Mouse (Mus musculus) adipocyte (in vitro differentiated cells): ENCODE results near the gene Nek7.

Source experiments
- DNase-seq: peaks from one replicate; pipeline ENCODE4 v3.0.0-alpha.2; 2016; ENCODE audit warnings: low spot score

Nek7 gene

GRCm38 (mm10) chr1:138608336-138608735 is 11.6 kb downstream of the Nek7 start:
- no peak for DNase-seq

GRCm38 (mm10) chr1:138607862-138608261 is 12.1 kb downstream of the Nek7 start:
- no peak for DNase-seq

GRCm38 (mm10) chr1:138606771-138607170 is 13.2 kb downstream of the Nek7 start:
- peak; percentile 80 for DNase-seq

GRCm38 (mm10) chr1:138604736-138605135 is 15.2 kb downstream of the Nek7 start:
- no peak for DNase-seq

GRCm38 (mm10) chr1:138603974-138604373 is 16.0 kb downstream of the Nek7 start:
- no peak for DNase-seq

GRCm38 (mm10) chr1:138598087-138598486 is 21.9 kb downstream of the Nek7 start:
- DNase-seq = no peak

- DNase-seq = no peak
Measured at GRCm38 (mm10) chr1:138596127-138596706, 23.7 kb downstream of the Nek7 start.

GRCm38 (mm10) chr1:138594910-138595309 is 25.0 kb downstream of the Nek7 start:
- DNase-seq = no peak

- DNase-seq = no peak
Measured at GRCm38 (mm10) chr1:138593922-138594321, 26.0 kb downstream of the Nek7 start.

- no peak for DNase-seq
Measured at GRCm38 (mm10) chr1:138592466-138592865, 27.5 kb downstream of the Nek7 start.

GRCm38 (mm10) chr1:138590451-138591022 is 29.4 kb downstream of the Nek7 start:
- no peak for DNase-seq

GRCm38 (mm10) chr1:138589126-138589525 is 30.8 kb downstream of the Nek7 start:
- DNase-seq = no peak

GRCm38 (mm10) chr1:138587812-138588211 is 32.1 kb downstream of the Nek7 start:
- no peak for DNase-seq

GRCm38 (mm10) chr1:138586891-138587290 is 33.0 kb downstream of the Nek7 start:
- no peak for DNase-seq

- no peak for DNase-seq
Measured at GRCm38 (mm10) chr1:138584423-138585013, 35.4 kb downstream of the Nek7 start.

- DNase-seq = no peak
Measured at GRCm38 (mm10) chr1:138582225-138582624, 37.7 kb downstream of the Nek7 start.

- DNase-seq = no peak
Measured at GRCm38 (mm10) chr1:138579822-138580492, 40.0 kb downstream of the Nek7 start.

GRCm38 (mm10) chr1:138579207-138579606 is 40.7 kb downstream of the Nek7 start:
- DNase-seq = no peak

- DNase-seq = peak; percentile 14
Measured at GRCm38 (mm10) chr1:138576803-138577202, 43.1 kb downstream of the Nek7 start.

GRCm38 (mm10) chr1:138576066-138576697 is 43.8 kb downstream of the Nek7 start:
- no peak for DNase-seq

GRCm38 (mm10) chr1:138575629-138576028 is 44.3 kb downstream of the Nek7 start:
- no peak for DNase-seq

- no peak for DNase-seq
Measured at GRCm38 (mm10) chr1:138571565-138572361, 48.2 kb downstream of the Nek7 start.
